Mouse (Mus musculus) stomach, embryonic 14.5 days (tissue): ENCODE measurements around the gene Chmp2b. TPM values are rescaled to one million over a fixed set of nuclear protein-coding genes. Genes with fewer than 3 reads are reported as not detected.

Experiments
- ATAC-seq: fragments of 200-750 bp; cut with Nextera tagmentation; 2 replicates; pipeline ENCODE4 v1.8.0; 2017; ENCODE audit warnings: low read depth, moderate TSS enrichment; ENCODE audit not compliant: insufficient number of reproducible peaks, insufficient read depth, low FRiP score
- H3K27ac ChIP-seq: fragments of 300-500 bp; sonication (generic); 2 replicates; pipeline ENCODE4 v1.5.1; 2014; ENCODE audit warnings: mild to moderate bottlenecking, low read length, moderate library complexity, mixed read lengths
- H3K27me3 ChIP-seq: fragments of 300-500 bp; sonication (generic); 2 replicates; pipeline ENCODE4 v1.6.1; 2014; ENCODE audit warnings: low read length, control low read depth, mixed read lengths; ENCODE audit not compliant: control insufficient read depth, insufficient read depth
- H3K36me3 ChIP-seq: fragments of 300-500 bp; sonication (generic); 2 replicates; pipeline ENCODE4 v1.6.1; 2014; ENCODE audit warnings: mild to moderate bottlenecking, control low read depth, low read length, moderate library complexity, mixed read lengths; ENCODE audit not compliant: control insufficient read depth, insufficient read depth
- H3K4me1 ChIP-seq: fragments of 300-500 bp; sonication (generic); 2 replicates; pipeline ENCODE4 v1.6.1; 2014; ENCODE audit warnings: low read length, control low read depth, mixed read lengths; ENCODE audit not compliant: control insufficient read depth, insufficient read depth
- H3K4me2 ChIP-seq: fragments of 300-500 bp; sonication (generic); replicated peaks from 2 replicates; pipeline ENCODE4 v1.6.1; 2014; ENCODE audit warnings: low read depth, low read length, control low read depth
- H3K4me3 ChIP-seq: fragments of 300-500 bp; sonication (generic); 2 replicates; pipeline ENCODE4 v1.5.1; 2014; ENCODE audit warnings: low read depth, low read length, control low read depth
- H3K9ac ChIP-seq: fragments of 300-500 bp; sonication (generic); replicated peaks from 2 replicates; pipeline ENCODE4 v1.6.1; 2014; ENCODE audit warnings: low read depth, mild to moderate bottlenecking, control low read depth, low read length, moderate library complexity, mixed read lengths
- H3K9me3 ChIP-seq: fragments of 300-500 bp; sonication (generic); 2 replicates; pipeline ENCODE4 v1.6.1; 2016; ENCODE audit warnings: low read depth, low read length, control low read depth; ENCODE audit not compliant: control insufficient read depth
- WGBS: fragments of 180-500 bp; shearing (Covaris S2); extraction: QIAGEN DNeasy Blood & Tissue Kit; methylation state at CpG from one replicate; pipeline ENCODE4 v1.1.7; 2014; 5-methylcytosine and 5-hydroxymethylcytosine counted together
- polyA plus RNA-seq: library from polyadenylated mRNA; unstranded; fragments of >200 nt; fragmentation: Nextera tagmentation; extraction: Ambion mirVana; gene quantifications from 2 replicates; pipeline ENCODE4 v1.2.1, GENCODE M21; 2014

The Chmp2b gene
- polyA plus RNA-seq, 1 experiment from 2014 or later = 105 TPM

DNA sequence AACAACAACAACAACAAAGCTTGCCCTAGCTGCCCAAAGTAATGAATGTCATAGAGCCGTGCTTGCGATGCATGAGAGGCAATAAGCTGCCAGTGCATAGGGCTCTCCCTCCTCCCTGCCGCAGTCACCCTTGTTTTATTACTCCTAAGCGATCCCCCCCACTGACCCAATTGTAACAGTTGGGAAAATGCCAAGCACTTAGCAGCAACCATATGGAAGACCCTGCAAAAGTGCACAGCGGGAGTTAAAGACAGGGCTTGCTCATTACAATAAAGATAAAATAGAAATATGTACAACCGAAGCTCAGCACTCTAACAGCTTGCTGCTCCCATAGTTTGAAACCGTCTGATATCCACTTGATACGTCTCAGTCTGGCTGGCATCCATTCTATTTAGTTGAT, 1.8 kb upstream of the Chmp2b start:
- Histone ChIP-seq H3K27me3 (no peaks in the 10 kb centered on the region), H3K36me3 (no peaks in the 10 kb centered on the region), H3K9ac (no peak overlapping the region), H3K4me3 (no peak overlapping the region), H3K27ac (no peak overlapping the region), H3K9me3 (no peaks in the 10 kb centered on the region), H3K4me2 (no peak overlapping the region), H3K4me1 (peaks cover 5% of the 10 kb centered on the region; the same call in 1 of the 2 replicates)
- 70% methylated on average over 8 of the region's 8 CpGs for WGBS
- no peak for ATAC-seq

DNA sequence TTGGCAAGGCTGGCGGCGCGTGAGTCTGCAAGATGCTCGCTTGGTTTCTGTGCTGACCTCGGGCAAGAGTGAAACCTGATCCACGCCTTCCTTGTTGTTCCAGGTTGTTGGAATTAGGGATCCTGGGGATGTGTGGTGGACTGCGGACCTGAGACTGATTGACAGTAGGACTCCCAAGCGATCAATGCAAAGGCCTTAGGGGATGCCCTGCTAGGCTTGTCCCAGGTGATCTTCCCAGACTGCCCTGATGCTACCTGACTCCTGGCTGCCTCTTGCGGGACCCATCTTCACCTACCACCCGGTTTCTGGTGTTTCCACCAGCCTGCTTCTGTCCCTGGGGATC, 309 bp upstream of the Chmp2b start:
- Histone ChIP-seq H3K9me3 (peaks cover 4% of the 10 kb centered on the region; the same call in 1 of the 2 replicates), H3K27me3 (no peaks in the 10 kb centered on the region), H3K27ac (no peak overlapping the region), H3K36me3 (no peaks in the 10 kb centered on the region), H3K4me3 (peak overlapping the region; percentile 92), H3K9ac (peak overlapping the region; percentile 72), H3K4me1 (peaks cover 5% of the 10 kb centered on the region; the same call in 1 of the 2 replicates), H3K4me2 (peak overlapping the region; percentile 72)
- ATAC-seq = 0 out of 2 replicates have a peak, but pooled peaks have one; percentile 11
- WGBS = under 1% methylated on average over 10 of the region's 10 CpGs

DNA sequence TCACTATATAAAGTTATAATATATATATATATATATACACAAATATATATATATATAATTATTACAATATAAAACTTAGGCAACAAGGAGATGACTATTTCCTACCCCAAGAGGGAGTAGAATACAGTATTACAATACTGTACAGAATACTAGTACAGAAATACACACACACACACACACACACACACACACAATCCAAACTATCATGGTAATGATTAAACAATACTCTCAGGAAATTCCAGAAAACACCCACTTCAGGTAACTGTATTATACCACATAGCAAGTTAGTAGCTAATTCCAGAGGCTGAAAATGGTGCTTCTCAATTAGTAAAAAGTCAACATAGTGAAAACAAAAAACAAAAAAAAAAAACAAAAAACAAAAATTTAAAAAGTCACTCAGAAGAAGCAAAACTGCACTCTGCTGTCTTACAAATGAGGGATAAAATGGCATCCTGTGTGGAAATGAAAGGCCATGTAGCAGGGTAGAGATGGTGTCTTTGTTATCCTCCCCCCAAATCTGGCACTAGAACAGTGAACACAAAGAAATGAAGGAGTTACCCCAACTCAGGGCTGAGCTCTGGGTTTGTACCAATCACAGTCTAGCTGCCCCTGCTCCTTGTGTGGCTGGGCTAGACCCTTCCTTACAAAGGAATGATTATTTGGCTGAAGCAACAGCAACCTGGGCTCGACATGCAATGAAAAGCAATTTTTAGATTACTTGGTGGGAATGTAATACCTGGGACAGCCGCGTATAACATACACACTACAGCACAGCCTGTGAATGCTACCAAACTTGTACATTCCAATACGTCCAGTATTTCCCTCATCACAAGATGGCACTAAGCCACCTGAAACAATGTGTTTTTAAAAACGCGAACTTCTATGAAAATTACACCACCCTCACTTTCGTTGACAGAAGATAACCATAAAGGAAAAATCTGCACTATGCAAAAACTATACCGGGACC, 1.2 kb downstream of the Chmp2b start:
- no peaks in the 10 kb centered on the region for H3K36me3 ChIP-seq
- peak overlapping the region; percentile 72 for H3K4me2 ChIP-seq
- peak overlapping the region; percentile 92 for H3K4me3 ChIP-seq
- no peak overlapping the region; the same call in 1 of the 2 replicates for H3K27ac ChIP-seq
- H3K9ac ChIP-seq = peak overlapping the region; percentile 72
- no peaks in the 10 kb centered on the region for H3K27me3 ChIP-seq
- ATAC-seq = 0 out of 2 replicates have a peak, but pooled peaks have one; percentile 12
- 10% methylated on average over 8 of the region's 8 CpGs for WGBS
- H3K9me3 ChIP-seq = peaks cover 4% of the 10 kb centered on the region; the same call in 1 of the 2 replicates
- H3K4me1 ChIP-seq = peaks cover 5% of the 10 kb centered on the region; the same call in 1 of the 2 replicates

DNA sequence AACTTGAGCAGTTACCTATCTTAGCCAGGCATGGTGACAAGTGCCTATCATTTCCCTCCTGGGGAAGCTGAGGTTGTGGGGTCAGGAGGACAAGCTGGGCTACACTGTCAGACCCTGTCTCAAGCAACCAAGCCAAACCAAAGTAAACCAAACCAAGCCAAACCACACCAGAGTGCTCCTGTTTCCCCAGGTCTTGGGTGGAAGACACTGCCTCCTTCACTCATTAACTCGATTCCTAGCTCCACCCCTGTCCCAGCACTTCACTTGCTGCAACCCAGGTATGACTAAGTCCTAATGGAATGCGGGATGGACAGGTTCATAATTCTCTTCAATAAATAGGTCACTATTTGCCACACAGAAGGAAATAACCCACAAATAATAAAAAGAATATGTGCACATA, 2.9 kb downstream of the Chmp2b start:
- ATAC-seq = 0 out of 2 replicates have a peak, but pooled peaks have one; percentile 42
- Histone ChIP-seq H3K9me3 (peaks cover 4% of the 10 kb centered on the region; the same call in 1 of the 2 replicates), H3K4me1 (peaks cover 5% of the 10 kb centered on the region; the same call in 1 of the 2 replicates), H3K27ac (no peak overlapping the region), H3K9ac (no peak overlapping the region), H3K27me3 (no peaks in the 10 kb centered on the region), H3K4me3 (no peak overlapping the region), H3K36me3 (no peaks in the 10 kb centered on the region), H3K4me2 (no peak overlapping the region)
- WGBS = 68% methylated on average over 2 of the region's 2 CpGs

DNA sequence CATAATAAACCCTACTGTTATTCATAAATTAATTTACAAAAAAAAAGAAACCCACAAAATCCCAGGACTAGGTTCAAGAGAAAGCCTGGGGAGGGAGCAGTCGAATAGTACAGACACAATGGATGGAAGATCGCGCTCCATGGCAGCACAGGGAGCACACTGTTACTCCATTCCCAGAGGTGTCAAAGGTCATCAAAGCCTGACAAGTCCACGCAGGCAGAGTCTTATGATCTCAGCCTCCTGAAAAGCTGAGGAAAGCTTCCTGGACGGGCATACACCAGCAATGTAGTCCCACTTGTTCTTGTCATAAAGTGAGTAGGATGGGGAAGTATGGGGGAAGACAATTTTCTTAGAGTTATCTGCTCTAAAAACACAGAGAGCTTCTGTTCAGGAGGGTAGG, 5.2 kb downstream of the Chmp2b start:
- no peaks in the 10 kb centered on the region for H3K36me3 ChIP-seq
- H3K9ac ChIP-seq = no peak overlapping the region
- ATAC-seq = no peak
- H3K4me1 ChIP-seq = peaks cover 5% of the 10 kb centered on the region; the same call in 1 of the 2 replicates
- no peak overlapping the region for H3K4me2 ChIP-seq
- no peak overlapping the region for H3K27ac ChIP-seq
- H3K27me3 ChIP-seq = no peaks in the 10 kb centered on the region
- H3K9me3 ChIP-seq = peaks cover 4% of the 10 kb centered on the region; the same call in 1 of the 2 replicates
- H3K4me3 ChIP-seq = no peak overlapping the region
- 75% methylated on average over 5 of the region's 5 CpGs for WGBS

- Histone ChIP-seq H3K27ac (no peak overlapping the region), H3K27me3 (no peaks in the 10 kb centered on the region), H3K36me3 (no peaks in the 10 kb centered on the region; the same call in 1 of the 2 replicates), H3K4me1 (no peaks in the 10 kb centered on the region), H3K9ac (no peak overlapping the region), H3K4me2 (no peak overlapping the region), H3K4me3 (no peak overlapping the region), H3K9me3 (peaks cover 4% of the 10 kb centered on the region; the same call in 1 of the 2 replicates)
- 86% methylated on average over 5 of the region's 5 CpGs for WGBS
- ATAC-seq = no peak
Measured at GRCm38 (mm10) chr16:65554267-65554666, 8.3 kb downstream of the Chmp2b start.

DNA sequence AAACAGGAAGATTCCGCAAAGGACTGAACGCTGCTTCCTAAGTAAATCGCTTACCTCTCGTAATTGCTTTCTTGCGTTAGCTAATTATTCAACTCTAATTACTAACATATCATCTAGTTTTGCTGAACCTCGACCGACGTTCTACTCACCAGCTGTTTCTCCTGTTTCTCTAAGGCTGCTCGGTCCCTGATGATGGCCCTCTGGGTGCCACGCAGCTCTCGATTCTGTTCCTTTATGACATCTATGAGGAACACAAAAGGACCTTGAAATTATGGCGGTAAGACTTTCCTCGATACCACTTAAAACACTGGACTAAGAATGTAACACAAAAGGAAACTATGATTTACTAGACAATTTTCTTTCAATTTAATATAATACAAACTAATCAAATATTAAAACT, 11.7 kb downstream of the Chmp2b start:
- Histone ChIP-seq H3K27ac (no peak overlapping the region), H3K4me3 (no peak overlapping the region), H3K4me2 (no peak overlapping the region), H3K27me3 (no peaks in the 10 kb centered on the region), H3K9ac (no peak overlapping the region), H3K36me3 (no peaks in the 10 kb centered on the region; the same call in 1 of the 2 replicates), H3K4me1 (no peaks in the 10 kb centered on the region), H3K9me3 (no peaks in the 10 kb centered on the region)
- ATAC-seq = no peak
- WGBS = 86% methylated on average over 13 of the region's 13 CpGs

- ATAC-seq = no peak
- WGBS = 71% methylated on average over 7 of the region's 7 CpGs
Measured at GRCm38 (mm10) chr16:65548960-65549359, 13.6 kb downstream of the Chmp2b start.

More at GRCm38 (mm10) chr16:65548960-65549359, 13.6 kb downstream of the Chmp2b start:
- Histone ChIP-seq H3K9me3 (no peaks in the 10 kb centered on the region), H3K4me3 (no peak overlapping the region), H3K9ac (no peak overlapping the region), H3K4me2 (no peak overlapping the region), H3K27me3 (no peaks in the 10 kb centered on the region), H3K27ac (no peak overlapping the region), H3K4me1 (no peaks in the 10 kb centered on the region), H3K36me3 (peaks cover 8% of the 10 kb centered on the region; the same call in 1 of the 2 replicates)
